Mouse (Mus musculus) embryonic fibroblast, embryonic 13.5 days (primary cell): Measurements from ENCODE around the gene Fam57b.

Experiments used
- CTCF ChIP-seq: IDR thresholded peaks from 2 replicates; pipeline ENCODE4 v1.5.1; 2011; ENCODE audit warnings: mild to moderate bottlenecking, control low read depth, low read length, moderate library complexity, borderline replicate concordance; ENCODE audit not compliant: insufficient read depth
- POLR2A ChIP-seq: IDR thresholded peaks from 2 replicates; pipeline ENCODE4 v1.6.1; 2011; ENCODE audit warnings: low read depth, mild to moderate bottlenecking, control low read depth, low read length, moderate library complexity

- TF ChIP-seq CTCF = no peak
- TF ChIP-seq POLR2A = no peak
Measured at GRCm38 (mm10) chr7:126785056-126785455, 12.4 kb upstream of the Fam57b start.
